Mouse (Mus musculus) Patski (cell line): ENCODE results near the gene Egfl8. TPM values are rescaled to one million over a fixed set of nuclear protein-coding genes. Genes with fewer than 3 reads are reported as not detected.

ENCODE experiments used
- ATAC-seq: fragments of 100-300 bp; one replicate; pipeline ENCODE4 v1.8.0; 2021
- CTCF ChIA-PET: fragments of 350-600 bp; sonication (Branson Sonifier 250); formaldehyde crosslinking; loops from one replicate; lab custom pipeline; 2022; ENCODE audit warnings: inconsistent platforms; lab: Charles Lee
- POLR2A ChIA-PET: fragments of 350-600 bp; sonication (Branson Sonifier 250); formaldehyde crosslinking; loops from one replicate; lab custom pipeline; 2022; ENCODE audit warnings: antibody characterized with exemption, inconsistent platforms; lab: Charles Lee
- DNase-seq: peaks from one replicate; pipeline ENCODE4 v3.0.0-alpha.2; 2011; ENCODE audit warnings: low read depth, low spot score
- H3K27me3 ChIP-seq: fragments of 371-371 bp; one replicate; pipeline ENCODE4 v1.5.1; 2021
- CTCF ChIP-seq: fragments of 100-300 bp; IDR thresholded peaks from one replicate; pipeline ENCODE4 v1.5.1; 2021
- in situ Hi-C: fragments of 300-500 bp; cut with MboI; formaldehyde crosslinking; loops from 3 replicates; pipeline ENCODE4 v1.11.1; 2018; ENCODE audit warnings: low pct_unique_long_range_greater_than_20kb, mixed read lengths
- polyA plus RNA-seq: library from polyadenylated mRNA; unstranded; gene quantifications from one replicate; pipeline ENCODE4 v1.2.3, GENCODE M21; 2021

Egfl8 gene
- 2.5 TPM for polyA plus RNA-seq

DNA sequence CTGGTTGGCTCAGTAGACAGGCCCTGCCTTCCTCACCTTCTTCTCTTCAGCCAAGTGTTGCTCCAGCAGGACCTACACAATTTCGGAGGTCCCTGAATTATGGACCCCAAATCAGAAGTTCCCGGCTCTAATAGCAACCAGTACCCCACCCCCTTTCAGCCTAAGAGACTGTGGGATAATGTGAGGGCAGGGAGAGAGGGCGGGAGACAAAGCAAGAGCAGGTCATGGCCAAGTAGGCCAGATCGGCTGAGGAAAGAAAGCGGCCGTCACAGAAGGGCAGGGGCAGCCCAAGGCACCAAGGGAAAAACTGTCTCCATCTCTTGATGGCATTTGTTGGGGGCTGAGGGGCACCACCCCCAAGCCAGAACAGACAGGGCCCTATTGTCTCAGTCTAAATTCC, at the start of gene Egfl8:
Egfl8 (minus strand) TSS at position 101 of the 400 bp plus-strand sequence.
- no peak for TF ChIP-seq CTCF
- no peaks in the 10 kb centered on the region for H3K27me3 ChIP-seq
- CTCF ChIA-PET = no interaction called here
- in situ Hi-C loops = no loop called here
- no peak for DNase-seq
- POLR2A ChIA-PET = no interaction called here
- ATAC-seq = no peak

DNA sequence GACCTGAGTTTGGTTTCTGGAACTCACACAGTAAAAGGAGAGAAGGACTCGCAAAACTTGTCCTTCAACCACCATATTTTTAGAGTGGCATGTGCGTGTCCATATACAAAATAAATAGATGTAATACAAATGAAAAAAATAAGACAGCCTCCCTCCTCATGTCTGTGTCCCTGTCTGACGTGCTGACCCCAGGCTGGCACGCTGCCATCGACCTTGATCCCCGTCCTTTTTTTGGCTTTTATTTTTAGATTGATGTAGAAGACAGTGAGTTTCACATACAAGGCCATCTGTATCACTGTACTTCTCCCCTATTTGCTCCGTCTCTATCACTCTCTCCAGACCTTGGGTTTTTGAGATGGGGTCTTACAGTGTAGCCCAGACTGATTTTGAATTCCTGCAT, 48.7 kb upstream of the Egfl8 start:
- ATAC-seq (no peak), DNase-seq (no peak)
- TF ChIP-seq CTCF = no peak
- in situ Hi-C loops = loop anchor here (5.0 kb wide), 1 partner anchor 33 kb away; no protein-coding TSS in a partner anchor
- ChIA-PET CTCF (no interaction called here), POLR2A (interaction anchor here (0.6 kb wide), 1 partner anchor 9 kb away, joined by 3 read pairs; no protein-coding TSS in a partner anchor)
- H3K27me3 ChIP-seq = peaks cover 5% of the 10 kb centered on the region

- in situ Hi-C loops = loop anchor here (5.0 kb wide), 1 partner anchor 34 kb away; no protein-coding TSS in a partner anchor
- ChIA-PET POLR2A (no interaction called here), CTCF (no interaction called here)
- ATAC-seq = no peak
- DNase-seq = no peak
- H3K27me3 ChIP-seq = peaks cover 5% of the 10 kb centered on the region
- TF ChIP-seq CTCF = no peak
These were observed 47.8 kb upstream of the Egfl8 start for GRCm38 (mm10) chr17:34663558-34663957.

DNA sequence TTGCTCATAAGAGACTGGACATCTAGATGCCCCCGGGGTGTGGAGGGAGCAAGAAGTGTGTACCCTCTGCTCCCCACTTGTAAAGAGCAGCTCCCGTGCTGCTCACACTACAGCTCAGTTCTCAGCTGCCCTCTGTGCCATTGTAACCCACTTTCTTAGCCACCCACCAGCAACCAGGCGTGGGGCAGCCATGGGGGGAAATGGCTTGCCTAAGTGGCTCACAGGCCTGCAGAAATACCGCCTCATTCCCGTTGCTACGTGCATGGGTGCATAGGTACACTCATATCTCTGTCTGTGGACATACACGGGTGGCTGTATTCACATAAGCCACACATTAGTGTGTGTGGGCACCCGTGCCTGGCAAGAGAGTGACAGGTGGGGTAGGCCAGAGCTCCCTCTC, 47.2 kb upstream of the Egfl8 start:
- TF ChIP-seq CTCF = no peak
- no peak for ATAC-seq

GRCm38 (mm10) chr17:34662468-34662867, 46.7 kb upstream of the Egfl8 start:
- H3K27me3 ChIP-seq = peaks cover 5% of the 10 kb centered on the region
- no peak for ATAC-seq
- POLR2A ChIA-PET = no interaction called here
- in situ Hi-C loops = loop anchor here (5.0 kb wide), 1 partner anchor 35 kb away; no protein-coding TSS in a partner anchor
- no peak for TF ChIP-seq CTCF
- DNase-seq = no peak
- CTCF ChIA-PET = no interaction called here

More for the DNA sequence above, 47.2 kb upstream of the Egfl8 start:
- ChIA-PET CTCF (no interaction called here), POLR2A (no interaction called here)
- peaks cover 5% of the 10 kb centered on the region for H3K27me3 ChIP-seq
- no peak for DNase-seq
- in situ Hi-C loops = loop anchor here (5.0 kb wide), 1 partner anchor 34 kb away; no protein-coding TSS in a partner anchor

DNA sequence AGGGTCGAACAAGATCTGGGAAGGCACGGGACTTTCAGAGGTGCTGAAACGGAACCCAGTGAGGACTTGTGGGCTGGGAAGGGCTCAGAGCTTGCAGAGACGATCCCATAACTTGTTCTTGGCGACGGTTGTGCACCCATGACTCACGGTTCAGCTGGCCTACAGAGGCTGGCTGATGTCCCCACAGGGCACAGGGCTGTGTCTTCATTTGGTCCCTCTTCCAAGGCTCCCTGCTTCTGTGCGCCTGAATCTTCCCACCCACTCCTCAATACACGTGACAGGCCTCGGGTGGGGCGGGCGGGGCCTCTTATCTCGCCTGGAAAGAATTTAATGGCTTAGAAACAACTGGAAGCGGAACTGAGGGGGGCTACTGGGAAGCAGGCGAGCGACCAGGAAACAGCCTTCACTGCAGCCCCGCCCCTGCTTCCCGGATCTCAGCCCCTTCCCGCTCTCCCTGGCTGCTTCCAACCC, 45.4 kb upstream of the Egfl8 start:
- in situ Hi-C loops = loop anchor here (5.0 kb wide), 1 partner anchor 36 kb away; no protein-coding TSS in a partner anchor
- no peak for TF ChIP-seq CTCF
- no peak for ATAC-seq
- ChIA-PET CTCF (no interaction called here), POLR2A (interaction anchor here (1.1 kb wide), 1 partner anchor 20 kb away, joined by 4 read pairs; no protein-coding TSS in a partner anchor)
- peaks cover 5% of the 10 kb centered on the region for H3K27me3 ChIP-seq
- DNase-seq = no peak

GRCm38 (mm10) chr17:34660259-34660820, 44.6 kb upstream of the Egfl8 start:
- no peak for TF ChIP-seq CTCF
- DNase-seq (no peak), ATAC-seq (no peak)
- in situ Hi-C loops = loop anchor here (5.0 kb wide), 1 partner anchor 37 kb away; no protein-coding TSS in a partner anchor
- POLR2A ChIA-PET = interaction anchor here (0.6 to 1.1 kb wide), 2 partner anchors 21 to 1611 kb away, joined by 3 to 4 read pairs; no protein-coding TSS in a partner anchor
- CTCF ChIA-PET = no interaction called here
- peaks cover 4% of the 10 kb centered on the region for H3K27me3 ChIP-seq

DNA sequence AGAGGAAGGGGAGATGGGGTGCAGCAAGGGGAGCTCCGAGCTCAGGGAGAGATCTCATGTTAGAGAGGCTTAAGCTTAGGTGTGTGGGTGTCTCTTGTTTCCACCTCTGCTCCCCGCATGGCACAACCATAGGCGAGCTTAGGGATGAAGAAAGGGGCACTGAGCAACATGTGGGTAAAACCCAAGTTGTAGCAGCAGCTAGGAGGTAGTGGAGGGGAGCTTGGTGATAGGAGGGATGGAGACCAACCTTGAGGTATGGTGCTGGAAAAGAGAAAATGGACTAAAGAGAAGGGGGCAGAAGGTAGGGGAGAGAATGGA, 44.1 kb upstream of the Egfl8 start:
- TF ChIP-seq CTCF = no peak
- POLR2A ChIA-PET = interaction anchor here (0.6 kb wide), 1 partner anchor 1611 kb away, joined by 3 read pairs; no protein-coding TSS in a partner anchor
- no peak for ATAC-seq
- CTCF ChIA-PET = no interaction called here
- H3K27me3 ChIP-seq = no peaks in the 10 kb centered on the region
- no peak for DNase-seq
- in situ Hi-C loops = loop anchor here (5.0 kb wide), 1 partner anchor 37 kb away; no protein-coding TSS in a partner anchor

DNA sequence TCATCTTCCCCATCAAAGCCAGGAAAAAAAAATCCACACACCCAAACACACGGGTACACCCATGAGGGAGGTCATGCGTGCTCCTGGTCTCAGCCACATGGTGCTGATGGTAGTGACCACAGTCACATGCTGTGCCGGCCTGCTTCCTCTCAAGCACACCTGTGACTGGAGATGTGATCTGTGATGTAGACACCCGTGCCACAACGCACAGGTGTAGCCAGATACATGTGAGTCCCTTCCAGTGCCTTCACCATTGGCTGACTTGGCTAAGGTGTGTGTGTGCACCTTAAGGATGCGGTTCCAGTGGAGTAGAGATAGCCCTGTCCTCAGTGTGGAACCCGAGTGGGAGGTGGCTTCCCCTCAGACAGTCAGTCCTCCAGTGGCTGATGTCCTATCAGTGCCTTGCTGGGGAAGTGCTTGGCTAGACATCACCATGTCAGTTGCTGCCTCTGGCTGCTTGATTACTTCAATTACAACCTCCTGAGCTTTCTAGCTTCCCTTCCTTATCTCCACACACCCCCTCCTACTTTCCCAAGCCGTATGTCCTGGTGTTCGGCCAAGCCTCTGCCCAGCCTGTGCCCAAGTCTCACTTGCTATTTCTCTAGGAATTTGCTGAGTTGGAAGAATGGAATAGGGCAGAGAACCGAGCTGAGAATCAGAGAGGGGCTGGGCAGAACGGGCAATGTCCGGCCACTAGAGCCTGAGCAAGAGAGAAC, 43.6 kb upstream of the Egfl8 start:
- no peak for TF ChIP-seq CTCF
- DNase-seq (no peak), ATAC-seq (no peak)
- CTCF ChIA-PET = no interaction called here
- H3K27me3 ChIP-seq = no peaks in the 10 kb centered on the region
- in situ Hi-C loops = no loop called here
- POLR2A ChIA-PET = interaction anchor here (1.0 kb wide), 1 partner anchor 23 kb away, joined by 3 read pairs; no protein-coding TSS in a partner anchor

DNA sequence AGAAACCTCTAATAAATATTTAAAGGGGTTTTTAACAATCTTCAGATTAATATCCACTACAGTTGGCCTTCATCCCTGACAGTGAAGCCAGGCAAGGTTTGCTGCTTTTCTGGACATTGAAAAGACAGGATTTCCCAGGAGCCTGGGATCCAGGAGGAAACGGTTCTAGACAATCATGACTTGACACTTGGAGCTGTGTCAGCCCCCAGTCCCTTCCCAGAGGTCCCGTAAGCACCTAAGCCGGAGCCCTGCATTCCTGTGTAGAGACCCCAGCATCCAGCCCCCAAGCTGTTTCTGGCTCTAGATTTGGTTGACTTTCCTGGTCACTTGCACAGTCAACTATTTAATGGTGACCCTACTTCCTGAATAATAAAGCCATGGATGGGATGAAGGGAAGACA, 42.8 kb upstream of the Egfl8 start:
- in situ Hi-C loops = no loop called here
- no peaks in the 10 kb centered on the region for H3K27me3 ChIP-seq
- ChIA-PET POLR2A (interaction anchor here (1.0 kb wide), 1 partner anchor 24 kb away, joined by 3 read pairs; no protein-coding TSS in a partner anchor), CTCF (no interaction called here)
- no peak for TF ChIP-seq CTCF
- DNase-seq (no peak), ATAC-seq (no peak)

GRCm38 (mm10) chr17:34658145-34658544, 42.4 kb upstream of the Egfl8 start:
- no peaks in the 10 kb centered on the region for H3K27me3 ChIP-seq
- DNase-seq (no peak), ATAC-seq (no peak)
- in situ Hi-C loops = no loop called here
- ChIA-PET POLR2A (no interaction called here), CTCF (no interaction called here)
- TF ChIP-seq CTCF = no peak
